Mouse (Mus musculus) heart, embryonic 16.5 days (tissue): ENCODE results near the gene Dnttip1. TPM values are rescaled to one million over a fixed set of nuclear protein-coding genes. Genes with fewer than 3 reads are reported as not detected.
A peak's percentile ranks its signal among the peaks of the same experiment; 100 is the strongest.

Experiments used
- ATAC-seq: fragments of 200-750 bp; cut with Nextera tagmentation; replicated peaks from 2 replicates; pipeline ENCODE4 v1.8.0; 2017; ENCODE audit warnings: moderate number of reproducible peaks; ENCODE audit not compliant: insufficient read depth, low FRiP score; ENCODE audit errors: extremely low read depth
- H3K27ac ChIP-seq: fragments of 300-500 bp; sonication (generic); 2 replicates; pipeline ENCODE4 v1.5.1; 2014; ENCODE audit warnings: mild to moderate bottlenecking, low read length, control low read depth, moderate library complexity
- H3K27me3 ChIP-seq: fragments of 300-500 bp; sonication (generic); 2 replicates; pipeline ENCODE4 v1.6.1; 2014; ENCODE audit warnings: low read length, mixed read lengths; ENCODE audit not compliant: control insufficient read depth, insufficient read depth
- H3K36me3 ChIP-seq: fragments of 300-500 bp; sonication (generic); 2 replicates; pipeline ENCODE4 v1.6.1; 2014; ENCODE audit not compliant: control insufficient read depth, insufficient read depth
- H3K4me1 ChIP-seq: fragments of 300-500 bp; sonication (generic); 2 replicates; pipeline ENCODE4 v1.6.1; 2014; ENCODE audit warnings: low read length, mixed read lengths; ENCODE audit not compliant: control insufficient read depth, insufficient read depth
- H3K4me2 ChIP-seq: fragments of 300-500 bp; sonication (generic); 2 replicates; pipeline ENCODE4 v1.6.1; 2014; ENCODE audit warnings: low read depth, mild to moderate bottlenecking, control low read depth, low read length
- H3K4me3 ChIP-seq: fragments of 300-500 bp; sonication (generic); 2 replicates; pipeline ENCODE4 v1.5.1; 2014; ENCODE audit warnings: mild to moderate bottlenecking, control low read depth, low read length
- H3K9ac ChIP-seq: fragments of 300-500 bp; sonication (generic); 2 replicates; pipeline ENCODE4 v1.6.1; 2014; ENCODE audit warnings: low read length, control low read depth
- H3K9me3 ChIP-seq: fragments of 300-500 bp; sonication (generic); replicated peaks from 2 replicates; pipeline ENCODE4 v1.6.1; 2016; ENCODE audit warnings: low read length; ENCODE audit not compliant: control insufficient read depth
- WGBS: fragments of 180-500 bp; shearing (Covaris S2); extraction: QIAGEN DNeasy Blood & Tissue Kit; methylation state at CpG from one replicate; pipeline ENCODE4 v1.1.7; 2014; 5-methylcytosine and 5-hydroxymethylcytosine counted together
- polyA plus RNA-seq: library from polyadenylated mRNA; unstranded; fragments of >200 nt; fragmentation: Nextera tagmentation; extraction: Ambion mirVana; gene quantifications from 2 replicates; pipeline ENCODE4 v1.2.1, GENCODE M21; 2015

Dnttip1 gene
- polyA plus RNA-seq, 1 experiment from 2014 or later, result 58.7 TPM

GRCm38 (mm10) chr2:164761502-164761901 lies 15.7 kb downstream of the Dnttip1 start:
- Histone ChIP-seq H3K27me3 (no peaks in the 10 kb centered on the region), H3K27ac (no peak overlapping the region), H3K4me2 (no peak overlapping the region), H3K9ac (no peak overlapping the region), H3K4me1 (peaks cover 3% of the 10 kb centered on the region; the same call in 1 of the 2 replicates), H3K4me3 (no peak overlapping the region), H3K36me3 (peaks cover 71% of the 10 kb centered on the region), H3K9me3 (no peaks in the 10 kb centered on the region)
- ATAC-seq, result no peak
- WGBS, result 52% methylated on average over 2 of the region's 2 CpGs

GRCm38 (mm10) chr2:164761971-164762370 lies 16.2 kb downstream of the Dnttip1 start:
- no peak overlapping the region for H3K4me2 ChIP-seq

GRCm38 (mm10) chr2:164762593-164762992 lies 16.8 kb downstream of the Dnttip1 start:
- Histone ChIP-seq H3K36me3 (peaks cover 64% of the 10 kb centered on the region), H3K9me3 (no peaks in the 10 kb centered on the region), H3K27ac (no peak overlapping the region), H3K27me3 (no peaks in the 10 kb centered on the region), H3K9ac (no peak overlapping the region), H3K4me2 (no peak overlapping the region), H3K4me1 (peaks cover 3% of the 10 kb centered on the region; the same call in 1 of the 2 replicates), H3K4me3 (no peak overlapping the region)
- WGBS, result 83% methylated on average over 7 of the region's 7 CpGs
- ATAC-seq, result no peak

More at GRCm38 (mm10) chr2:164761971-164762370, 16.2 kb downstream of the Dnttip1 start:
- no peaks in the 10 kb centered on the region for H3K27me3 ChIP-seq
- peaks cover 67% of the 10 kb centered on the region for H3K36me3 ChIP-seq
- no peaks in the 10 kb centered on the region for H3K9me3 ChIP-seq
- no peak overlapping the region for H3K4me3 ChIP-seq
- H3K27ac ChIP-seq, result no peak overlapping the region
- peaks cover 3% of the 10 kb centered on the region; the same call in 1 of the 2 replicates for H3K4me1 ChIP-seq
- ATAC-seq, result no peak
- WGBS, result 99% methylated on average over 4 of the region's 4 CpGs
- no peak overlapping the region for H3K9ac ChIP-seq

GRCm38 (mm10) chr2:164765841-164766240 lies 20.1 kb downstream of the Dnttip1 start:
- Histone ChIP-seq H3K9me3 (no peaks in the 10 kb centered on the region), H3K4me1 (peaks cover 11% of the 10 kb centered on the region; the same call in 1 of the 2 replicates), H3K27me3 (no peaks in the 10 kb centered on the region), H3K36me3 (peaks cover 36% of the 10 kb centered on the region), H3K27ac (peak overlapping the region; percentile 65), H3K4me3 (no peak overlapping the region), H3K9ac (no peak overlapping the region), H3K4me2 (no peak overlapping the region)
- no peak for ATAC-seq
- 60% methylated on average over 3 of the region's 3 CpGs for WGBS

GRCm38 (mm10) chr2:164767812-164768540 lies 22.2 kb downstream of the Dnttip1 start:
- no peak overlapping the region for H3K4me2 ChIP-seq
- H3K9me3 ChIP-seq, result no peaks in the 10 kb centered on the region
- no peak overlapping the region for H3K9ac ChIP-seq
- H3K4me1 ChIP-seq, result peaks cover 14% of the 10 kb centered on the region
- no peak overlapping the region for H3K4me3 ChIP-seq
- ATAC-seq, result no peak
- H3K27ac ChIP-seq, result peak overlapping the region; percentile 76
- WGBS, result 84% methylated on average over 15 of the region's 15 CpGs
- no peaks in the 10 kb centered on the region for H3K27me3 ChIP-seq
- H3K36me3 ChIP-seq, result peaks cover 21% of the 10 kb centered on the region

- Histone ChIP-seq H3K4me1 (peaks cover 14% of the 10 kb centered on the region), H3K27ac (peak within 1 kb of the TSS; percentile 82), H3K36me3 (peaks cover 17% of the 10 kb centered on the region), H3K4me2 (peak within 1 kb of the TSS; percentile 82), H3K9me3 (no peaks in the 10 kb centered on the region), H3K4me3 (peak within 1 kb of the TSS; percentile 85), H3K27me3 (no peaks in the 10 kb centered on the region), H3K9ac (peak within 1 kb of the TSS; percentile 91)
- ATAC-seq, result peak; percentile 98
- WGBS, result 2% methylated on average over 53 of the region's 53 CpGs
Observed at GRCm38 (mm10) chr2:164769258-164770037, 23.7 kb downstream of the Dnttip1 start, which contains the start of gene Ube2c. Ube2c (plus strand) TSS chr2:164769898.

DNA sequence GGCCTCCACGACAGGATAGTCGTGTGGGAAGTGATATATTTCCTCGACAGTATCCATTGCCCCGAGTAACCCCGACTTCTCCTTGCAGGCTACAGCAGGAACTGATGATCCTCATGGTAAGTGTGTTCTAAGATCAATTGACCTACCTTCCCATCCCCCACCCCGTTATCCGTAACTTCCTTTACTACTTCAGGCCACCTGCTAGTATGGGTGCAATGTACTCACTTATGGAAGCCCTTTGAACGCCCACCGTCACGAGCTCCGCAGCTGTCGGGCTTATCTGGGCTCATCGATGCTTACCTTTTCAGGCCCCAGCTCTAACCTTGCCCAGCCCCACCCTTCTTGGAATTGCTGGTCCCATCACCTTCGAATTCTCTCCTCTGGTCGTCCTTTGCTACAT lies 24.5 kb downstream of the Dnttip1 start:
- H3K4me3 ChIP-seq, result peak overlapping the region; percentile 85
- H3K27me3 ChIP-seq, result no peaks in the 10 kb centered on the region
- 2% methylated on average over 15 of the region's 15 CpGs for WGBS
- ATAC-seq, result no peak
- H3K4me2 ChIP-seq, result peak overlapping the region; percentile 82
- peak overlapping the region; percentile 81 for H3K27ac ChIP-seq
- H3K4me1 ChIP-seq, result peaks cover 14% of the 10 kb centered on the region
- no peaks in the 10 kb centered on the region for H3K9me3 ChIP-seq
- H3K36me3 ChIP-seq, result peaks cover 15% of the 10 kb centered on the region
- H3K9ac ChIP-seq, result peak overlapping the region; percentile 91

- 58% methylated on average over 8 of the region's 8 CpGs for WGBS
- Histone ChIP-seq H3K27me3 (no peaks in the 10 kb centered on the region), H3K36me3 (peaks cover 8% of the 10 kb centered on the region), H3K4me3 (peak overlapping the region; percentile 85), H3K27ac (no peak overlapping the region), H3K4me2 (peak overlapping the region; percentile 82), H3K4me1 (peaks cover 14% of the 10 kb centered on the region), H3K9ac (peak overlapping the region; percentile 91), H3K9me3 (no peaks in the 10 kb centered on the region)
- ATAC-seq, result no peak
Observed at GRCm38 (mm10) chr2:164771123-164771522, 25.3 kb downstream of the Dnttip1 start.
